ENCODE assay signal across 9 mouse cellular contexts in genomic region chr11:98721458-98722226, GRCm38 (mm10). TPM values are rescaled to one million over a fixed set of nuclear protein-coding genes. Genes with fewer than 3 reads are reported as not detected.
A peak's percentile ranks its signal among the peaks of the same experiment; 100 is the strongest.
DNase-seq lines count a peak whose midpoint lies in the region; ATAC-seq and TF ChIP-seq lines count a peak whose summit lies in the region.
"Had no signal": no experiment of that assay in that cellular context is flagged by ENCODE, and none has a peak within 500 bp of the region (broad histone marks: within the 10 kb centered on the region; RNA-seq: fewer than 3 reads in every experiment).

No protein-coding gene starts in this region.

- no peak overlapping the region for H3K4me2 ChIP-seq in midbrain, embryonic 14.5 days (ENCODE audit: low read length)
- H3K4me2 ChIP-seq in kidney, postnatal 0 days (ENCODE audit: low read length) = no peak overlapping the region
- H3K4me2 ChIP-seq: liver, embryonic 13.5 days had no signal

- TF ChIP-seq CTCF in kidney, postnatal 0 days (IDR thresholded peaks at IDR 0.05; ENCODE audit: low read depth) = peak; percentile 71

- H3K27ac ChIP-seq in midbrain, embryonic 14.5 days (replicated peaks; ENCODE audit: low read depth, low read length) = no peak overlapping the region
- no peak overlapping the region for H3K27ac ChIP-seq in midbrain, embryonic 10.5 days (replicated peaks)
- H3K27ac ChIP-seq in kidney, postnatal 0 days = peak overlapping the region; percentile 59
- no peak overlapping the region for H3K27ac ChIP-seq in forebrain, embryonic 10.5 days
- H3K27ac ChIP-seq: liver, embryonic 13.5 days had no signal

- H3K9me3 ChIP-seq in midbrain, embryonic 14.5 days (ENCODE audit: control insufficient read depth, low read length) = no peaks in the 10 kb centered on the region
- H3K9me3 ChIP-seq in midbrain, embryonic 10.5 days (replicated peaks) = no peaks in the 10 kb centered on the region
- no peaks in the 10 kb centered on the region for H3K9me3 ChIP-seq in kidney, postnatal 0 days (replicated peaks; ENCODE audit: low read length)
- H3K9me3 ChIP-seq in forebrain, embryonic 10.5 days = no peaks in the 10 kb centered on the region
- H3K9me3 ChIP-seq: liver, embryonic 13.5 days had no signal

- no peaks in the 10 kb centered on the region for H3K27me3 ChIP-seq in midbrain, embryonic 14.5 days (ENCODE audit: control insufficient read depth, insufficient read depth, low read length)
- H3K27me3 ChIP-seq in midbrain, embryonic 10.5 days (ENCODE audit: low read depth, poor library complexity, severe bottlenecking) = no peaks in the 10 kb centered on the region
- H3K27me3 ChIP-seq in kidney, postnatal 0 days (ENCODE audit: insufficient read depth, low read length) = no peaks in the 10 kb centered on the region
- H3K27me3 ChIP-seq in forebrain, embryonic 10.5 days (ENCODE audit: poor library complexity, severe bottlenecking) = no peaks in the 10 kb centered on the region
- H3K27me3 ChIP-seq: liver, embryonic 13.5 days had no signal

- H3K36me3 ChIP-seq in midbrain, embryonic 14.5 days (ENCODE audit: control insufficient read depth, insufficient read depth, low read length) = peaks cover 60% of the 10 kb centered on the region
- peaks cover 70% of the 10 kb centered on the region for H3K36me3 ChIP-seq in midbrain, embryonic 10.5 days
- H3K36me3 ChIP-seq in kidney, postnatal 0 days (ENCODE audit: insufficient read depth, low read length) = 0 out of 2 replicates have a peak, but pooled peaks cover 13% of the 10 kb centered on the region
- peaks cover 58% of the 10 kb centered on the region for H3K36me3 ChIP-seq in forebrain, embryonic 10.5 days (replicated peaks)

- H3K4me3 ChIP-seq in midbrain, embryonic 14.5 days (replicated peaks; ENCODE audit: low read depth, low read length) = no peak overlapping the region
- H3K4me3 ChIP-seq in midbrain, embryonic 10.5 days = no peak overlapping the region
- H3K4me3 ChIP-seq in kidney, postnatal 0 days (replicated peaks; ENCODE audit: low read depth, low read length) = no peak overlapping the region
- no peak overlapping the region for H3K4me3 ChIP-seq in forebrain, embryonic 10.5 days
- H3K4me3 ChIP-seq: liver, embryonic 13.5 days had no signal

- DNase-seq in midbrain, embryonic 14.5 days = peak; percentile 48
- DNase-seq in midbrain, embryonic 10.5 days (ENCODE audit: low spot score) = no peak
- DNase-seq in cerebellum, adult 8-10 months = peak; percentile 52
- DNase-seq in heart, adult 9 months (ENCODE audit: low spot score in 2 of 2) = peak; percentile 87 to 91
- DNase-seq in kidney, postnatal 0 days (ENCODE audit: low spot score) = peak; percentile 87
- DNase-seq in lung, postnatal 25 days (ENCODE audit: low spot score) = peak; percentile 91
- no peak for DNase-seq in thymus, postnatal 25 days
- DNase-seq in forebrain, embryonic 10.5 days (ENCODE audit: extremely low spot score, low spot score) = no peak
- DNase-seq: liver, embryonic 13.5 days had no signal

- no peaks in the 10 kb centered on the region for H3K4me1 ChIP-seq in midbrain, embryonic 14.5 days (ENCODE audit: control insufficient read depth, insufficient read depth, low read length)
- peaks cover 20% of the 10 kb centered on the region for H3K4me1 ChIP-seq in midbrain, embryonic 10.5 days
- peaks cover 9% of the 10 kb centered on the region for H3K4me1 ChIP-seq in kidney, postnatal 0 days (replicated peaks; ENCODE audit: insufficient read depth, low read length)
- peaks cover 15% of the 10 kb centered on the region for H3K4me1 ChIP-seq in forebrain, embryonic 10.5 days

- no peak for ATAC-seq in midbrain, embryonic 14.5 days (ENCODE audit: low FRiP score, low TSS enrichment)
- ATAC-seq in kidney, postnatal 0 days (replicated peaks; ENCODE audit: low FRiP score, low read depth) = no peak; the same call in 1 of the 2 replicates

- 72% methylated on average over 24 of the region's 24 CpGs for whole genome bisulfite sequencing in midbrain, embryonic 14.5 days
- WGBS in midbrain, embryonic 10.5 days = 77% methylated on average over 24 of the region's 24 CpGs
- WGBS in kidney, postnatal 0 days = 54% methylated on average over 24 of the region's 24 CpGs
- 77% methylated on average over 24 of the region's 24 CpGs for WGBS in forebrain, embryonic 10.5 days

- H3K9ac ChIP-seq in midbrain, embryonic 14.5 days (replicated peaks; ENCODE audit: low read length) = no peak overlapping the region
- H3K9ac ChIP-seq in kidney, postnatal 0 days (ENCODE audit: low read depth, low read length) = no peak overlapping the region
- H3K9ac ChIP-seq: liver, embryonic 13.5 days had no signal

RNA-seq across cellular contexts. Expression of gene Med24, which starts 7.6 kb away (rescaled TPM):
- 65.7 and 81.1 TPM in 2 replicates for polyA plus RNA-seq in midbrain, embryonic 14.5 days (2014; fragmentation: Nextera tagmentation; extraction: Ambion mirVana)
- 74.1 and 82.2 TPM in 2 replicates for polyA plus RNA-seq in midbrain, embryonic 10.5 days (2016; fragmentation: Nextera tagmentation; extraction: Ambion mirVana)
- 38.3 and 41.2 TPM in 2 replicates for polyA plus RNA-seq in kidney, postnatal 0 days (2015; fragmentation: Nextera tagmentation; extraction: Ambion mirVana)
- polyA plus RNA-seq in forebrain, embryonic 10.5 days (2016; fragmentation: Nextera tagmentation; extraction: Ambion mirVana) = 69.7 and 77.3 TPM in 2 replicates

RNA-seq across cellular contexts. Expression of gene Thra, which starts 18.8 kb away (rescaled TPM):
- 175 and 194 TPM in 2 replicates for polyA plus RNA-seq in midbrain, embryonic 14.5 days (2014; fragmentation: Nextera tagmentation; extraction: Ambion mirVana)
- polyA plus RNA-seq in midbrain, embryonic 10.5 days (2016; fragmentation: Nextera tagmentation; extraction: Ambion mirVana) = 9.5 and 15.6 TPM in 2 replicates
- 26.1 TPM in 2 replicates for polyA plus RNA-seq in kidney, postnatal 0 days (2015; fragmentation: Nextera tagmentation; extraction: Ambion mirVana)
- polyA plus RNA-seq in forebrain, embryonic 10.5 days (2016; fragmentation: Nextera tagmentation; extraction: Ambion mirVana) = 9.5 and 10.9 TPM in 2 replicates

RNA-seq across cellular contexts. Expression of gene Csf3, which starts 20.6 kb away (rescaled TPM):
- polyA plus RNA-seq in midbrain, embryonic 14.5 days (2014; fragmentation: Nextera tagmentation; extraction: Ambion mirVana) = not detected in 2 replicates
- not detected in 2 replicates for polyA plus RNA-seq in midbrain, embryonic 10.5 days (2016; fragmentation: Nextera tagmentation; extraction: Ambion mirVana)
- polyA plus RNA-seq in kidney, postnatal 0 days (2015; fragmentation: Nextera tagmentation; extraction: Ambion mirVana) = 0.13 and 0.19 TPM in 2 replicates
- not detected in 2 replicates for polyA plus RNA-seq in forebrain, embryonic 10.5 days (2016; fragmentation: Nextera tagmentation; extraction: Ambion mirVana)
- polyA plus RNA-seq: liver, embryonic 13.5 days had no signal

RNA-seq across cellular contexts. Expression of gene Psmd3, which starts 39.3 kb away (rescaled TPM):
- polyA plus RNA-seq in midbrain, embryonic 14.5 days (2014; fragmentation: Nextera tagmentation; extraction: Ambion mirVana) = 135 and 164 TPM in 2 replicates
- polyA plus RNA-seq in midbrain, embryonic 10.5 days (2016; fragmentation: Nextera tagmentation; extraction: Ambion mirVana) = 246 and 258 TPM in 2 replicates
- polyA plus RNA-seq in kidney, postnatal 0 days (2015; fragmentation: Nextera tagmentation; extraction: Ambion mirVana) = 234 and 259 TPM in 2 replicates
- polyA plus RNA-seq in forebrain, embryonic 10.5 days (2016; fragmentation: Nextera tagmentation; extraction: Ambion mirVana) = 255 and 259 TPM in 2 replicates

RNA-seq across cellular contexts. Expression of gene Nr1d1, which starts 53.5 kb away (rescaled TPM):
- 3.0 TPM in 2 replicates for polyA plus RNA-seq in midbrain, embryonic 14.5 days (2014; fragmentation: Nextera tagmentation; extraction: Ambion mirVana)
- 1.4 TPM in 2 replicates for polyA plus RNA-seq in midbrain, embryonic 10.5 days (2016; fragmentation: Nextera tagmentation; extraction: Ambion mirVana)
- 3.1 and 3.5 TPM in 2 replicates for polyA plus RNA-seq in kidney, postnatal 0 days (2015; fragmentation: Nextera tagmentation; extraction: Ambion mirVana)
- 1.5 TPM in 2 replicates for polyA plus RNA-seq in forebrain, embryonic 10.5 days (2016; fragmentation: Nextera tagmentation; extraction: Ambion mirVana)

Comparison
In these comparisons a context has a peak if more than half of its experiments do, and no peak if none do; other contexts are left out.
1. DNase-seq: peak in midbrain, embryonic 14.5 days (single experiment), cerebellum, adult 8-10 months (single experiment), heart, adult 9 months (2 of 2), kidney, postnatal 0 days (single experiment) and lung, postnatal 25 days (single experiment); none in midbrain, embryonic 10.5 days (single experiment), thymus, postnatal 25 days (single experiment) and forebrain, embryonic 10.5 days (single experiment).